Mouse (Mus musculus) frontal cortex, postnatal 14 days (tissue): ENCODE data around the gene Areg.

ENCODE experiments used
- DNase-seq, 2 experiments: peaks; one replicate each; pipeline ENCODE4 v3.0.0; 2022; ENCODE audit warnings: low spot score in 2 of 2

The Areg gene

GRCm38 (mm10) chr5:91166601-91167000, 27.2 kb downstream of the Areg start:
- no peak for DNase-seq

- no peak for DNase-seq
These were observed 37.0 kb downstream of the Areg start for GRCm38 (mm10) chr5:91176397-91176796.

- DNase-seq: no peak
These were observed 55.2 kb downstream of the Areg start for GRCm38 (mm10) chr5:91194572-91194971.
